Mouse (Mus musculus) forebrain, postnatal 0 days (tissue): ENCODE data around the gene 4930438A08Rik. TPM values are rescaled to one million over a fixed set of nuclear protein-coding genes. Genes with fewer than 3 reads are reported as not detected.

Experiments used
- ATAC-seq: fragments of 200-750 bp; cut with Nextera tagmentation; 2 replicates; pipeline ENCODE4 v1.8.0; 2017; ENCODE audit warnings: mild to moderate bottlenecking, moderate library complexity
- DNase-seq: peaks from one replicate; pipeline ENCODE4 v3.0.0-alpha.2; 2015
- H3K27ac ChIP-seq: fragments of 300-500 bp; sonication (generic); 2 replicates; pipeline ENCODE4 v1.5.1; 2014; ENCODE audit warnings: low read depth, mild to moderate bottlenecking, antibody characterized with exemption, low read length, moderate library complexity, mixed read lengths
- H3K27me3 ChIP-seq: fragments of 300-500 bp; sonication (generic); 2 replicates; pipeline ENCODE4 v1.6.1; 2014; ENCODE audit warnings: mild to moderate bottlenecking, low read length, mixed read lengths; ENCODE audit not compliant: insufficient read depth
- H3K36me3 ChIP-seq: fragments of 300-500 bp; sonication (generic); 2 replicates; pipeline ENCODE4 v1.6.1; 2014; ENCODE audit warnings: mild to moderate bottlenecking, moderate library complexity; ENCODE audit not compliant: insufficient read depth
- H3K4me1 ChIP-seq: fragments of 300-500 bp; sonication (generic); 2 replicates; pipeline ENCODE4 v1.6.1; 2014; ENCODE audit warnings: antibody characterized with exemption; ENCODE audit not compliant: insufficient read depth
- H3K4me2 ChIP-seq: fragments of 300-500 bp; sonication (generic); 2 replicates; pipeline ENCODE4 v1.6.1; 2014; ENCODE audit warnings: low read depth, mild to moderate bottlenecking, moderate library complexity
- H3K4me3 ChIP-seq: fragments of 300-500 bp; sonication (generic); 2 replicates; pipeline ENCODE4 v1.5.1; 2014; ENCODE audit warnings: low read depth, low read length, mixed read lengths
- H3K9ac ChIP-seq: fragments of 300-500 bp; sonication (generic); 2 replicates; pipeline ENCODE4 v1.6.1; 2014; ENCODE audit warnings: mild to moderate bottlenecking
- H3K9me3 ChIP-seq: fragments of 300-500 bp; sonication (generic); 2 replicates; pipeline ENCODE4 v1.6.1; 2016; ENCODE audit warnings: low read length
- CTCF ChIP-seq: sonication (generic); IDR thresholded peaks from 2 replicates; pipeline ENCODE4 v1.5.1; 2016; ENCODE audit warnings: antibody characterized with exemption, control low read depth, low read depth
- WGBS: fragments of 180-500 bp; shearing (Covaris S2); extraction: QIAGEN DNeasy Blood & Tissue Kit; methylation state at CpG from one replicate; pipeline ENCODE4 v1.1.7; 2014; 5-methylcytosine and 5-hydroxymethylcytosine counted together
- polyA plus RNA-seq: library from polyadenylated mRNA; unstranded; fragments of >200 nt; fragmentation: Nextera tagmentation; extraction: Ambion mirVana; gene quantifications from 2 replicates; pipeline ENCODE4 v1.2.1, GENCODE M21; 2015
- total RNA-seq: library from RNA; depleted of rRNA; stranded (reverse); fragments of >200 nt; gene quantifications from 2 replicates; pipeline ENCODE4 v1.2.3, GENCODE M21; 2014

Gene 4930438A08Rik
- total and polyA plus RNA-seq, 2 experiments from 2014 or later = not detected

DNA sequence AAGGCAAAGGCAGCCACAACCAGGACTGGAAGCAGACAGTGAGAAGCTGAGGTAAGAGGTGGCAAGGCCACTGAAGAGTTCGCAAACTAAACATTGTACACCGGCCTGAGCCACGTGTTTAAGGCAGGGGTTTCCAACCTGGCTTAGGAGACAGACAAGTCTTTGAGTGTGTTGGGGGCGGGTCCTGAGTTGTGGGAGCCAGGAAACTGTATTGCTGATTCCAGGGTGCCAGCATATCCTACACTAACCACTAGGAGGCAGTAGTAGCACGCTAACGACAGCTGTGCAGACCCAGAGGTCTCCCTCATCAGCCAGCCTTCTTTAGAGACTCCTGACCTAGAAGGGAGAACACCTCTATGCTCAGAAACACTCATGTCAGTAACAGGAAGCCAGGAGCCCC, 39.4 kb upstream of the 4930438A08Rik start:
- TF ChIP-seq CTCF = peak; percentile 36
- no peak overlapping the region for H3K4me2 ChIP-seq
- no peaks in the 10 kb centered on the region for H3K27me3 ChIP-seq
- DNase-seq (no peak), ATAC-seq (no peak)
- no peaks in the 10 kb centered on the region for H3K36me3 ChIP-seq
- H3K27ac ChIP-seq = no peak overlapping the region
- H3K9me3 ChIP-seq = no peaks in the 10 kb centered on the region
- no peak overlapping the region for H3K4me3 ChIP-seq
- H3K9ac ChIP-seq = no peak overlapping the region
- H3K4me1 ChIP-seq = no peaks in the 10 kb centered on the region
- WGBS = 15% methylated on average over 6 of the region's 6 CpGs

DNA sequence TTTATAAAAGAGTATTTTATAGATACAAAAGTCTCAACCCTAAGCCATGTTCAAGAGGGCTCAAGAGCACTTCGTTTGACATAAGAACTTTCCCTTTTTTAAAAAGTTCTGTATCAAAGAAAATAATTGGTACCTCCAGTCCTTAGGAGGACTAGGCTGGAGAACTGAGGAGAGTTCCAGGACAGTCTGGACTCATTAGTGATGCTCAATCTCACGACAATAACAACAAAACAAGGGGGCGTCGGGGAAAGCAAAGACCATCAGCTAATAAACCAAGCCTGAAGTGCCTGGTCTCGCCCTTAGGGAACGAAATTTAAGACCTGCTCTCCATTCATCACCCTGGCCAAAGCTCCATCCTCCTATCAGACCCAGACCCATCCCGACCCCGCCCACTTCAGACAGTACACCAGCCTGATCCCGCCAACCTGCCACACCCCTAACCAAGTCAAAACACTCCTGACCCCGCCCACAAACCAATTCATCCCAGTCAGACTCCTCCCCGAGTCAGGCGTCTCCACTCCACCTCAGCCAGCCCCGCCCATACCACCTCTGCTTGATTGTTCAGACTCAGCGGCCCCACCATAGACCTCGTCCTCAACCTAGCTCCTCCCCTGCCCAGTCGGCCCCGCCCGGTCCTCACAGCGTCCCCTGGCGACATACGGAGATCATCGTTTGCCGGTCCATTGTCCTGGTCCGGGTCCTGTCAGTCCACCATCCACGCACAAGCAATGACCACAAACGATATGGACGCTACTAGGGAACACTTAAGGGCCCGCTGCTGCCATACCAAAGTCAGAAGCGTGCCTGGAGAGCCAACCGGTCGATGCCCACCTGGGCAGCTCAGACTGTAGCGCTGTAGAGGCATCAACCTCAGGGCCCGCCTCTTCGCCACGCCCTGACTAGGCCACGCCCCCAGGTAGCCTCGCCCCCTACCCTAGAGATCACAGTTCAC, 35.5 kb upstream of the 4930438A08Rik start:
- Histone ChIP-seq H3K4me1 (no peaks in the 10 kb centered on the region), H3K27ac (no peak overlapping the region), H3K9me3 (no peaks in the 10 kb centered on the region), H3K4me3 (peak overlapping the region; percentile 40), H3K9ac (peak overlapping the region; percentile 55), H3K36me3 (no peaks in the 10 kb centered on the region), H3K27me3 (no peaks in the 10 kb centered on the region), H3K4me2 (peak overlapping the region; percentile 48)
- DNase-seq (peak; percentile 56), ATAC-seq (peak; percentile 88)
- 1% methylated on average over 35 of the region's 37 CpGs for WGBS
- peak; percentile 58 for TF ChIP-seq CTCF

DNA sequence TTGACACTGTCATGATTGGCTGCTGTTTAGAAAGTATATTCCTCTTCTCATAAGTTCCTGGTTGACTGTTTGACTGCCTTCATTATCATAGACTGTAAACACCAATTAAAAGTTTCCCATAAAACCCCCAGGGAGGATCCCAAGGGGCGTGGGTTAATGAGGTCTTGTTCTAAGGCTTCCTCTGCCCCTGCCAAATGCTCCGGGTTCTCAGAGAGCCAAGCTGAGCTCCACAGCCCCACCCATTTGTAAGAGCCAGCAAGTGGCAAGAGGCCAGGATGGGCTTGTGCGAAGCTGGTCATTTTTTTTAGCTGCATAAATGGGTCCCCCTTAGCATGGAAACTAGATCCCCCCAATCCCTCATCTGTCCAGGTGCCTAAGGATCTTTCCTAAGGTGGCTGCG, 27.3 kb upstream of the 4930438A08Rik start:
- H3K36me3 ChIP-seq = no peaks in the 10 kb centered on the region
- no peak overlapping the region for H3K4me2 ChIP-seq
- no peak overlapping the region for H3K27ac ChIP-seq
- no peaks in the 10 kb centered on the region for H3K4me1 ChIP-seq
- no peak overlapping the region for H3K9ac ChIP-seq
- DNase-seq = no peak
- H3K27me3 ChIP-seq = no peaks in the 10 kb centered on the region
- no peak for ATAC-seq
- 37% methylated on average over 4 of the region's 4 CpGs for WGBS
- no peak overlapping the region for H3K4me3 ChIP-seq
- no peaks in the 10 kb centered on the region for H3K9me3 ChIP-seq
- TF ChIP-seq CTCF = no peak

DNA sequence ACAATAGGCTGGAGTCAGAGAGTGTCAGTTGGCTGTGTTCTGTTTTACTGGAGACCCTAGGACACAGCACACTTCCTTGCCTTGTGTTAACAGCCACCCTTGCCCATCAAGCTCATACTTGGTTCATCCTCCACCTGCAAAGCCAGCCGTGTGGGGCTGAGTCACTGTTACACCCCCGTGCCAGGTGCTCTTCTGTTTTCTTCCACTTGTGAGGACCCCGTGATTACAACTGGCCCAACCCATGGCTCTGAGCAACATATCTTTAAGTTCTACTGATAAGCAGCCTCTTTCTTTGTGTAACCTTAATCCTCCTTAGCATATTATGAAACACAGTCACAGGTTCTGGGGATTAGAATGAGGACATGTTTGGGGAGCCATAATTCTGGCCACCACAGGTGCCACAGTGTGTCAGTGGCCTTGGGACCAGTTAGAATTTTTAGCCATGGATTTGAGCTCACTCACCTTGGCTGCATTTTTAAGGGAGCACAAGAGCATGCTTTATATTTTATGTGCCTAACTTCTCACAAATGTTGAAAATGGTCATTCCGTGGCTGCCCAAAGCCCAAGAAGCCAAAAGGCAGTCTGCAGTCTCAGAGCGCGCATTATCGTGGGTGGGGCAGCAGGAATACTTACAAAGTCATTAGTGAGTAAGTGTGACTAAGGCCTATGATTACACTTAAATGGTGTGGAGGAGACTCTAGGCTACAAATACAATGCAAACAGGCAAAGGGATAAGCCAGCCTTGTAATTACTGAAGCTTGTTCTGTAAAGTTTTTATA, 25.2 kb upstream of the 4930438A08Rik start:
- Histone ChIP-seq H3K27ac (no peak overlapping the region), H3K9me3 (no peaks in the 10 kb centered on the region), H3K27me3 (no peaks in the 10 kb centered on the region), H3K4me1 (no peaks in the 10 kb centered on the region), H3K9ac (no peak overlapping the region), H3K4me2 (no peak overlapping the region), H3K36me3 (no peaks in the 10 kb centered on the region), H3K4me3 (no peak overlapping the region)
- 87% methylated on average over 7 of the region's 7 CpGs for WGBS
- ATAC-seq (no peak), DNase-seq (no peak)
- TF ChIP-seq CTCF = no peak

DNA sequence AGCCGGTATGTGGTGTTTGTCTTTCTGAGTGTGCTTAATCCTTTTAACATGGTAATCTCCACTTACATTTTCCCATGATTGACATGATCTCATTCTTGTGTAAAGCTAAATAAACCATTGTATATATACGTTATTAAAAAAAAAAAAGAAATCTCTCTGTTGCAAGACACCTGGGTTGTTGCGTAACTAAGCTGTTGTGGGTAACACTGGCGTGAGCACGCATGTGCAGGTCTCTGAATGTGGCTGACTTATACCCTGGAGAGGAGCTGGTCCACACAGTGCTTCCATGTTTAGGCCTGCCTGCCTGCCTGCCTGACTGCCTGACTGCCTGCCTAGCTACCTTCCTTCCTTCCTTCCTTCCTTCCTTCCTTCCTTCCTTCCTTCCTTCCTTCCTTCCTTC, 24.0 kb upstream of the 4930438A08Rik start:
- Histone ChIP-seq H3K27me3 (no peaks in the 10 kb centered on the region), H3K36me3 (no peaks in the 10 kb centered on the region), H3K27ac (no peak overlapping the region), H3K9me3 (no peaks in the 10 kb centered on the region), H3K9ac (no peak overlapping the region), H3K4me2 (no peak overlapping the region), H3K4me1 (no peaks in the 10 kb centered on the region), H3K4me3 (no peak overlapping the region)
- ATAC-seq (no peak), DNase-seq (no peak)
- TF ChIP-seq CTCF = no peak
- 74% methylated on average over 5 of the region's 5 CpGs for WGBS

DNA sequence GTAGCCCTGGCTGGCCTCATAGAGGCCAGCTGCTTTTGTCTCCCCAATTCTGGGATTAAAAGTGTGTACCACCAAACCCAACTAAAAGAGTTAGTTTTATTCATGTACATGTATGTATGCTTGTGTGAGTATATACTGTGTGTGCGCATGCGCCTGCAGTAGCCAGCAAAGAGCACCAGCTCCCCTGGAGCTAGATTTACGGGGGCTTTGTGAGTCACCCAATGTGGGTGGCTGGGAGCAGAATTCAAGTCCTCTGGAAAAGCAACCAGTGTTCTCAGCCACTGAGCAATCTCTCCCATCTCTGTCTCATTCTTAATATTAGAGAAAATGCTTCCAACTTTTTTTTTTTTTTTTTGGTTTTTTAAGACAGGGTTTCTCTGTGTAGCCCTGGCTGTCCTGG, 20.2 kb upstream of the 4930438A08Rik start:
- Histone ChIP-seq H3K9me3 (no peaks in the 10 kb centered on the region), H3K4me2 (no peak overlapping the region), H3K4me1 (no peaks in the 10 kb centered on the region), H3K9ac (no peak overlapping the region), H3K36me3 (no peaks in the 10 kb centered on the region), H3K27me3 (no peaks in the 10 kb centered on the region), H3K27ac (no peak overlapping the region), H3K4me3 (no peak overlapping the region)
- WGBS = 89% methylated on average over 3 of the region's 3 CpGs
- DNase-seq (no peak), ATAC-seq (no peak)
- TF ChIP-seq CTCF = no peak

DNA sequence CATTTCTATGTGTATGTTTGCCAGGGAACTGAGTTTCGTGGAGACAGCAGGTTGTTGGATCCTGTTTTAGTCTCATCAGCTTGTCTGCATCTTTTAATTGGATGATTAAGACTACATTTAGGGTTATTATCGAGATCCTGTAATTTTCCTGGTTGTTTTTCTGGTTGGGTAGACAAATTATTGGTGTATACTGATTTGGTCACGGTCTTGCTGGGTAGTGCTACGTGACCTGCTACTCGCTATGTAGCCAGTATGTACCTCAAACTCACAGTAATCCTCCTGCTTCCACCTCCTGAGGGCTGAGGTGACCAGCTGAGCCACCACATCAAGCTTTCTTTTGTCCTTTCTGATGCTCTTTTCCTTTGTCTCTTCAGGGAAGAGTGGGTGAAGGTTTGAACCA, 16.8 kb upstream of the 4930438A08Rik start:
- H3K4me1 ChIP-seq = no peaks in the 10 kb centered on the region
- H3K36me3 ChIP-seq = no peaks in the 10 kb centered on the region
- H3K4me3 ChIP-seq = no peak overlapping the region
- no peak overlapping the region for H3K9ac ChIP-seq
- no peak overlapping the region for H3K27ac ChIP-seq
- TF ChIP-seq CTCF = no peak
- ATAC-seq (no peak), DNase-seq (no peak)
- H3K4me2 ChIP-seq = no peak overlapping the region
- H3K27me3 ChIP-seq = no peaks in the 10 kb centered on the region
- H3K9me3 ChIP-seq = no peaks in the 10 kb centered on the region
- WGBS = 74% methylated on average over 5 of the region's 5 CpGs
